Mouse (Mus musculus) kidney, adult 9 months (tissue): ENCODE measurements around the gene Plcb4.
"Not testable (repeated sequence)": the region's sequence is repeated elsewhere in the genome, so short reads cannot be mapped to it uniquely, and the experiment has no call there.

Experiments
- DNase-seq: peaks from one replicate; pipeline ENCODE4 v3.0.0; 2022

Gene Plcb4

GRCm38 (mm10) chr2:135968159-135968558 is 309.3 kb downstream of the Plcb4 start:
- DNase-seq: peak; percentile 35

DNA sequence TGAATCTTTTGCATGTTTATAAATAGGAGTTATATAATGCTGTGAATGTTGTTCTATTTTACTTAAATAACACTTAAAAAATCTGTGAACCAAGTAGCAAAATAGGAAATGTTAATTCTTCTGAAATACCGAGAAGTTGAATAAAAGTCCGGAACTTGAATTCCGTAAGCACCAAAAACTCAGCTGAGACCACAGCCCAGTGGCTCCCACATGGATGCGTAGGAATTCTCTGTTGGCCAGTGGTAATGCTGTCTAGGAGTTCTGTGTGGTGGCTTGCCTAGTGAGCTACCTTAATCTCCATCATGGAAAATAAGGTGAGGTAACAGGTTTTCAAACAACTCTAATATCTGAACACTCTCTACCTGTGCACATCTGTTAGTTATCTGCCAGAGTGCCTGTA is 312.1 kb downstream of the Plcb4 start:
- no peak for DNase-seq

DNA sequence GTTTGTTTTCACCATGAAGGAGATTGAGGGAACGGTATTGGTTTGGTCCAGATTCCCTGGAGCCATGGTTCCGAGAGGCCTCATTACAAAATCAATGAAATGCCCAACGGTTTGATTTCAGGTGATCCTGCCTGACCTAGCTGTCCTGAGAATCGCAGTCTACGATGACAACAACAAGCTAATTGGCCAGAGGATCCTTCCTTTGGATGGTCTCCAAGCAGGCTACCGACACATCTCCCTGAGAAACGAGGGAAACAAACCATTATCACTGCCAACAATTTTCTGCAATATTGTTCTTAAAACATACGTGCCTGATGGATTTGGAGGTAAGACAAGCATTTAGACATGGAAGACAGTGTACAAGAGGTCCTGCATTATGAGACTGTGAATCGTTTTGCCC is 317.2 kb downstream of the Plcb4 start:
- no peak for DNase-seq

GRCm38 (mm10) chr2:135978790-135979189 is 320.0 kb downstream of the Plcb4 start:
- no peak for DNase-seq

- no peak for DNase-seq
Observed at GRCm38 (mm10) chr2:135980428-135980827, 321.6 kb downstream of the Plcb4 start.

- DNase-seq: no peak
Observed at GRCm38 (mm10) chr2:135983972-135984371, 325.2 kb downstream of the Plcb4 start.

DNA sequence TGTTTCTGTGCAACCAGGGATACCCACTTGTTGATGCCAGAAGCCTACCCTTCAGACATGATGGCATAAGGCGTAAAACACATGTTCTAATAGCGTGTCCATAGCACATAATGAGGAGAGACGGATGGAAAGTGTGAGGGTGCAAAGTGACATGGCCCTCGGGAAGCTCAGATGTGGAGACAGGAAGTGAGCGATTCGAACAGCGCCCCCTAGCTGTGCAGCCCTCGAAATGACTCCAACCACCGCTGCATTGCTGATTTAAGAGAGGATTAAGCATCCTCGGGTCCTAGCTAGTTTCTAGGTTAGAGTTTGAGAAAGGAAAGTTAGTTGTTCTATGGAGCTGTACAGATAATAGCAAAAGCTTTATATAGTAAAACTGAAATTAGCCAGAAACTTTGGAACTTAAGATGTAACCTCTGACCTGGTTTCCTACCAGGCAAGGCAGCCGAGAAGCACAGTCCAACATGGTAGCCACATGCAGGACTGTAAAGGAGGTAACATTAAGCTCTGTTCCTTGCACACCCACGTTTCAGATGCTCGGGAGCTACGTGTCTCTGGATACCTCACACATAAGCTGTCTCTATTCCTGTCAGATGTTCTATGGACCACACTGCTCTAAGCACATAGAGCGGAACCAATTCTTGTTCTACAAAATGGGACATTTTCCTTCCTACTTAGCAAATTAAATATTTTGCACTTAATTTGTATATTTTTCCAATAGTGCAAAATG is 326.9 kb downstream of the Plcb4 start:
- no peak for DNase-seq

- DNase-seq: not testable (repeated sequence)
Observed at GRCm38 (mm10) chr2:135988475-135988874, 329.7 kb downstream of the Plcb4 start.

GRCm38 (mm10) chr2:135990686-135991085 is 331.9 kb downstream of the Plcb4 start:
- not testable (repeated sequence) for DNase-seq

- DNase-seq: no peak
Observed at GRCm38 (mm10) chr2:135993314-135993713, 334.5 kb downstream of the Plcb4 start.

DNA sequence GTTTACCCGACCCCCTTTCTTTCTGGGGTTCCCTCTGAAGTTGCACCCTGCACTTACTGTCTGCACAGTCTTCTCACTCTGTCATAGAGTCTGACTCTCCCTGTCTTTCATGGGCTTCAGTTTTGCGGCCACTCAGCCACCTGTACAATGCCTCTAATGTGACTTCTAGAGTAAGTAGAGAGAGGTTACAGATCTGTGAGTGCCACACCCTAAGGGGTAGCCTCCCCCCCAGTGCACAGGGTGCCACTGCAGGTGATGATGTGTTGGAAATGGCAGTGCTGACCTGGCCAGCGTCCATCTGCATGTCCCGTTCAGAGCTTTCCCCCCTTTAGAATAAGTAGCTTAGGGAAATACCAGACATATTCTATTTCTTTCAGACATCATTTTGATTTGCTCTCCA is 336.4 kb downstream of the Plcb4 start:
- DNase-seq: no peak

GRCm38 (mm10) chr2:135996936-135997335 is 338.1 kb downstream of the Plcb4 start:
- DNase-seq: no peak

DNA sequence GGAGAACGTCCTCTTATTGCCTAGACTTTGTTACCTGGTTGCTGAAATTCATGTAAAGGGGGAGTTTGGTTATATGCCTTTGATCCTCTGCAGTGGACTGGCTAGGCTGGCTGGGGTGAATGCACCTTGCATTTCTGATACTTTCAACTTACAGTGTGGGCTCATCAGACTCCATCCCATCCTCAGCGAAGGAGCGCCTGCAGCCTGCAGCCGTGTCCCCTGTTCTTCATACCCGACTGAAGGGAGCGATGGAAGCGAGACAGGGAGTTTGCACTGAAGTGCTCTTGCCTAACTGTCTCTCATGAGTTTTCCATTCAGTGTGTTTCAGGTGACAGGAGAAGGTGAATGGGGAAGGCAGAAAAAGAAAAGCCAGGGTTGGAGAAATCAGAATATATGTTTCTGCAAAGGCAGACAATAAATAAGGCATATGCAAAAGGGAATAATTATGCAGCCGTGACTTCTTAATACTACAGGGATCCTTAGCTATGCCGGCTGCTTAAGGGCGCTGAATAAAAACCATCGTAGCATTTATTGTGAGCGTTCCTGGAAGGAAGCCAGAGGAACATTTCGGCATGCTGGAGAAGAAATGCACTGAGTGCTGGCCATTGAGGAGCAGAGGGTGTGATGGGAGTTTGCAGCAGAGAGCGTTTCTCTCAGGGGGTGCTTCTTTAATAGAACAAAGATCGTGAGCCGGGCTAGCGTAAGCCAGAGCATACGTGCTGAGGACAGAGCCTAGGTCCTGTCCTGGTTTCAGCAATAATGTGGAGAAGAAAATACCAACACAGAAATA is 338.7 kb downstream of the Plcb4 start:
- no peak for DNase-seq

GRCm38 (mm10) chr2:135998886-135999285 is 340.1 kb downstream of the Plcb4 start:
- DNase-seq: no peak

- no peak for DNase-seq
Observed at GRCm38 (mm10) chr2:135999361-135999760, 340.6 kb downstream of the Plcb4 start.

- no peak for DNase-seq
Observed at GRCm38 (mm10) chr2:136000933-136001332, 342.1 kb downstream of the Plcb4 start.

DNA sequence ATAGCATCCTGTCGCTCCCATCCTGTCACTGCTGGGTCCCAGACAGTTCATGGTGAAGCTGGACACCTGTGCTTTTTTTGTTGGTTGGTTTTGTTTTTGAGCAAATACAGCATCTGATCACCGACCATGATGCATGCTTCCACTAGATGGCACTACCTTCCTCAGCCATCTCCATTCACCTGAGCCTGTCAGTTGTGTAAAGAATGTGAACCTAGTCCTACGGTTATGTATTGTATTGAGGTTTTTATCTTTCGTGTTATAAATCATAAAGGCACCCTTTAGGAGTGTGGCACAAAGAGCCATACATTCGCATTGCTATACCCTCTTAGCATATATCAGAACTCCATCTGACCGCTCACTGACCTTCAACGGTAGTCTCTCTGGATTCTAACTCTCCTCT is 343.3 kb downstream of the Plcb4 start:
- DNase-seq: peak; percentile 4

- DNase-seq: no peak
Observed at GRCm38 (mm10) chr2:136003836-136004235, 345.0 kb downstream of the Plcb4 start.

GRCm38 (mm10) chr2:136006280-136006679 is 347.5 kb downstream of the Plcb4 start:
- no peak for DNase-seq

DNA sequence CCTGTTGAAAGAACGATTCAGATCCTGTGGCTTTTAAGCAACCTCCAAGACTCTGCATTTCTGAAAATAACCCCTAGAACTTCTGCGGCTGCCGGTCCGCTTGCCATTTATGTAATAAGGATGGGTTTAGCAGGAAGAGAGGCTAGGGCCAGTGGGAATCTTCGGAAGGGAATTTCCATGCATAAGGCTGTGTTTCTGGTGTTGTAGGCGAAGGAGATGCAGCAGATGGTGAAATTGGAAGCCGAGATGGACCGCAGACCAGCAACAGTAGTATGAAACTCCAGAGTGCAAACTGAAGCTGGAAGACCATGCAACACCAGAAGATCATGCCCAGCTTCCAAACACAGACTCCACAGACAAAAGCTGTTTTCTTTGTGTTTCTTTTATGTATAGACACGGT is 353.9 kb downstream of the Plcb4 start:
- DNase-seq: no peak

DNA sequence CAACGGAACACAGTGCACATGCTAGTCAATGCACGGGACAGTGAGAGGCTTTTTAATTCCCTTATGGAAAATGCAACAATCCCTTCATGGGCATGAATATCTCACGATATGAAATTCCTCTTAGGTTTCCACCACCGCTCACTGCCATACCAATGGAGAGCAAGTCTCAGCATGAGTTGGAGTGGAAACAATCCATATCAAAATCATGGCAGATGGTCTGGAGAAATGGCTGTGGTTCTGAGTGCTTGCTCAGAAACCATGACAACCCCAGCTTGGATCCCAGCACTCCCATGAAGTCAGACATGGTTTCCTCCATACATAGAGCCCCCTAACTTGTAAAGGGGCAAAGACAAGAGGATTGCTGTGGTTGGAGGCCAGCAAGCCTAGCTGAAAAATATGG is 389.7 kb downstream of the Plcb4 start:
- no peak for DNase-seq

DNA sequence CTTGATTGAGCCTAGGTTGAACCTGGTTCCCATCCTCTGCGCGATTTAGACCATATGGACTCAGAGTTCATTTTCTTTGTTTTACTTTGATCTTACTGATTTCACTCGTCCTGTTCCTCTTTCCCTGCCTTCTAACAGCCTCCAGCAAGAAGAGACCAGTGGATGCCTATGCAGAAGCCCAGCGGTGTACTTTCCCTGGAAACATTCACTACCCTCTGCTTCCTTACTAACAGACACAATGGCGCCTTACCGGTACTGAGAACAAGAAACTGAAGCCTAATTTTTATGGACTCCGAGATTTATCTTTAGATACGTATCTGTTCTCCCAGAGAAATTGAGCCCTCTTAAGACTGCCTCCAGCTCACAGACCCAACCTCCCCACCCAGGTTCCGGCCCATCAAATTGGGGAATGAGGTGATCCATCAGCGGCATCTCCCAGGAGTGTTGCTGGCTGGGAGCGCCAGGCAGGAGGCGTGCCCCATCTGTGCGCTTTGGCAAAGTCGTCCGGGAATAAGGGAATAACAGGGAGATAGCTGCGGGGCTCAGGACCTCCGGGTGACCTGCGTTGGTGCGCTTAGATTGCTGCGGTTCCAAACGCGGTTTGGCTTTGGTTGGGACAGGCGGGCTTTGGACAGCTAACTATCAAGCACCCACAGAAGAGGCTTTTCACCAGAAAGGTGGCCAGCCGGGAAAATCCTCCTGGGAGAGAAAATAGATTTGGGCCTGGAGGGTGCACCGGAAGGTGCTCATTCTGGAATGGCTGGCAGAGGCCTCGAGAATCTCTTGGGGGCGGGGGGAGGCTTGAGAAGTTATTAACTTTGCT is 392.2 kb downstream of the Plcb4 start:
- DNase-seq: no peak

- no peak for DNase-seq
Observed at GRCm38 (mm10) chr2:136051688-136052289, 393.0 kb downstream of the Plcb4 start, which contains the start of gene Lamp5. Gene Lamp5, plus strand, starts transcription at chr2:136052239.
